Mouse (Mus musculus): Measurements from ENCODE around the gene Fam206a.

The Fam206a gene

DNA sequence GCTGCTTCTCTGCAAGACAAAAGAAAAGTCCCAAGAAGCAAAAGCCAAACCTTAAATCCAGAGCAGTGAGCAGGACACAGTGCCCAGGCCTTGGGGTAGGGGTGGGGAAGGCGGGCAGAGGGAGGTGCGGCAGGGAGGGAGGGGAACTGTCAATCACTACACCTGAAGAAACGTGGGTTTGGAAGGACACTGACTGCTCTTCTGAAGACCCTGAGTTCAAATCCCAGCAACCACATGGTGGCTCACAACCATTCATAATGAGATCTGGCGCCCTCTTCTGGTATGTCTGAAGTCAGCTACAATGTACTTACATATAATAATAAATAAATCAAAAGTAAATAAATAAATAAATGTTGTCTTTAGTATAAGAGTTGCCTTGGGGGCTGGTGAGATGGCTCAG, 42.8 kb downstream of the Fam206a start:
- no peak for DNase-seq (ENCODE audit: low spot score)

DNA sequence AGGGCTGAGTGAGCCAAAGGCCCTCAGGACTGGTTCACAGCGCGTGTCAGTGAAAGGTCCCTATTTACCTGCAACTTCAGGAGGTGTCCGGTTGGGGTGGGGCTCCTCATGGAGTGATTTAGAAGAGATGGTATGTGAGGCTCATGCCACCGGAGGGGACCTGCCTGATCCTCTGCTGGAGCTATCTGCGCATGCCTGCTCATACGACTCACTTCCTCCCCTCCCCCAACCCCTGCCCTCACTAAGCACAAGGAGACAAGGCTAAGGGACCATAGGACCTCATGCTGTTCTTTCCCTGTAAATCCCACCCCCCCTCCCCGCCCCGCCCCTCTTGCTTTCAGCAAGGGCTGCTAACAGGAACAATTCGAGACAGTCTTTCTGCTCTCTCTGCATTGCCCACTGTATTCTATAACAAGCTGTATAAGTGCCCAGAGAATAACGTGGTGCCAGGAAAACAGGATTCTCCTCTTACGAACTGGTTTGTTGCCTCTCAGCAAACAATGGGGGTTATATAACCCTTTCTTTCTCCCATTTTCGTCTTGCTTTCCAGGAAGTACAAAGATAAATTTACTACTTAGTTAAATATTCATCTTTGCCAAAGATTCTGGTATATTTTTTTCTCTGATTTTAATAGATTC, 43.9 kb downstream of the Fam206a start:
- DNase-seq (ENCODE audit: low spot score), result no peak

DNA sequence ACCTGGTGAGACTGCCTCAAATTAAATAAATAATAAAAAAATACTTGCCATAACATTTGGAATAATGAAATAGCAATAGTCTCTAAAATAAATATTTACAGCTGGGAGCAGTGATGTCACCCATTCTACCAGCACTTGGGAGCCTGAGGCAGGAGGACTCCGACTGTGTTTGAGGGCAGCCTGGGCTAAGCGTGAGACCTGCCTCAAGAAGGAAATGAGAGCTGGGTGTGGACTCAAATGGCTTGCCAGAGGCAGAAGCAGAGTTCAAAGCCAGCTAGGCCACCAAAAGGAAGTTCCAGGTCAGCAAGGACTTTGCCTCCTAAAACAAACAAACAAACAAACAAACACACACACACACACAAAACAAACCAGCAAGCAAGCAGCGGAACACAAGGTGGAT, 45.3 kb downstream of the Fam206a start:
- no peak for DNase-seq (ENCODE audit: low spot score)

DNA sequence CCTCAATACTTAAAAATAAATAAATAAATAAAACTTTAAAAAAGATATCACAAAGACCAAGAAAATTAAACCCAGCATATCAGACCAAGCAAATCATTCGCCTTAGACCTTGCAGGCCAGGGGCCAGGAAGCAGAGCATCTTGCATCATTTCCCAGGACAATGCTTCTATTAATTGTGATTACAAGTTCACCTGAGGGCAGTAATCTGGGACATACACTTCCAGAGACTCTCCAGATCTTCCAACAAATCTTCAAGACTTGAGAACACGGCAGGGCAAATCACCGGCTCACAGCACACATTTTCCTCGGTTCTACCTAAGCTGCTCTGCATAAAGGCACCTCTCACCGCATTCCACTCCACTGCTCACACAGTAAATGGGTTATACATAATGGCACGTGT, 45.9 kb downstream of the Fam206a start:
- no peak for DNase-seq (ENCODE audit: low spot score)

DNA sequence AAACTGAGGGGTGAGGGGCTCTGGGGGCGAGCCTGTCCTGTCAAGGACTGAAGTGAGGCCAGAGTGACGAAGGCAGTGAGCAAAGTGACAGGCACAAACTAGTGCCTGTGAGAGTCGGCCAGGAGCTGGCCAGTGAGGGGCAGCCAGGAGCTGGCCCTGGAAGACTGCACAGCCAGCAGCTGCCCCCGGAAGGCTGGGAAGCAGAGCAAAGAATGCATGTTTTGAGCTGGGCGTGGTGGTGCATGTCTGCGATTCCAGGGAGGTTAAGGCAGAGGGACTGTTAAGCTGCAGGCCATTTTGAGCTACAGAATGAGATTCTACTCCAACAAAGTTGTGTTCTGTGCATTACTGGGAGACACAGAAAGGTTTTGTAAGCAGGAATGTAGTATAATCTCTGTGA, 48.6 kb downstream of the Fam206a start:
- no peak for DNase-seq (ENCODE audit: low spot score)

DNA sequence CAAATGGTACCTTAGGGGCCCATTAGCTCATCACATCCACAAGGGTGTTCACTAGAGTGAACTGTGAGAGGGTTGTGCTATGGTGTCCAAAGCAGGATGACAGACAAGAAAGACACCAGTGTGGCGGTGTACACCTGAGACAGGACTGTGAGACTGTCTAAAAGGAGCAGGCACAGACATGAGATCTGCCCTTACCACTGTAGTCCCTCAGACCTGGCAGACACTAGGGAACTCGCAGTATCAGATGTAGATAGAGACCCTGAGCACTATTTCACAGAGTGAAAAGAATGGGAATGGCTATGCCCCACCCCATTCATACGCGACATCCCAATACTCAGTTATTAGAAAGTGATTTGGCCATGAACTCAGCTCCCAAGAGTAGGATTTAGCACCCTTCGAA, 53.8 kb downstream of the Fam206a start:
- DNase-seq (ENCODE audit: low spot score), result no peak

DNA sequence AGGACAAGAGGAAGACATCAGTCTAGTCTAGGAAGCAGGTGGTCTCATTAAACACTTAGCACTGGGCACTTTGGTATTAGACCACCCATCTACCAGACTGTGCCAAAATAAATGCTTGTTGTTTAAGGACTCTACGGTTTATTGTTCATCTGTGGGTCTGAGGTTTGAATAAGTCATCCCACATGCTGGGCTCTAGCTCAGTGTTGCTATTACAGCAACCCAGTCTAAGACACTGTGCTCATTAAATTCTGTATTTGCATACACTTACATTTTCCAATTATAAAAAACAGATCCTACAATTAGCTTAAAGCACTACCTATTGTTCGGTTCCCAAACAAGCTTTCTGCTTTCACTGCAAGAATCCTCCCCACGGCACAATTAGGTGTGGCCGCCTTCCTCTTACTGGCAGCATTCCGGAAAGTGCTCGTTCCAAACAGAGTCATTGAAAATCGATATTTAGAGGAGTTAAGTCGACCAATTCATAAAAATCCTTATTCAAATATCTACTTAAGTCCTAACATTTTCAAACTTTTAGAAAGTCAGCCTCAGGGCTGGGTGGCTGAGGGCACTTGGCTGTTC, 54.3 kb downstream of the Fam206a start:
- no peak for DNase-seq (ENCODE audit: low spot score)

DNA sequence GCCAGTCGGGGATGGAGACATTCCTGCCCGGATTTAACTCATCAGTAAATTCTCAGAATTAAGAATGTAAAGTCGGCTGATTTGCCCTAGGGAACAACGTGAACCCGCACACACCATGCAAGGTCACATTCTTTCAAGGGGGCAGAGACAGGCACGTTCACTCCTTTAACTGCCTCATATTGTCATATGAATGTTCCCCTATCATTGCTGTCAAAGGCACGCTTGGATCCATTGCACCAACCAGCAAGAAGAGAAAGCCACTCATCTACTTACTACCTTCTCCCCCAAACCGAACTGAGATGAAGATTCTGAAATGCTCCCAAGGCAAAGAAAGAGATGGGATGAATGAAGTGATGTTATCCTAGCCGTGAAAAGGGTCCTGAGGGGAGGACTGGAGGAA, 56.6 kb downstream of the Fam206a start:
- no peak for DNase-seq (ENCODE audit: low spot score)

Measured in layer of hippocampus, adult 9-10 months (tissue).